13 mouse cellular contexts compared by ENCODE assay signal in the genomic region with DNA sequence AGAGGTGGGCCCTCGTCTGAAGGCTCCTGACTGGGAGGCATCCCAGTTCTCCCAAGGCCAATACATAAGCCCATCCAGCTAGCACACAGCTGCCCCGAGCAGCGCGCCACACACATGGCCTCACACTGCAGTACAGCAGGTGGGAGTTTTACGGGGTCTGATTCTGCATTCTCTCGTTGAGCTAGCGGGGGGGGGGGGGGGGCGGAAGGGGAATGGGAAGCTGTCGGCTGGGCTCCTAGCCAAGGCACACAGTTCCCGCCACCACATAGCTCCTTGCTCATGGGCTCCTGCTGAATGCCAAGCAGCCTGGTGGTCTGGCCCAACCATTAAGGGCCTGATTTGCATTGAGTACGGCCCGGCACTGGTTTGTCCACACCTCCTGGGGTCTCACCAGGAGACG.
DNase-seq lines count a peak whose midpoint lies in the region; ATAC-seq and TF ChIP-seq lines count a peak whose summit lies in the region.
"Had no signal": no experiment of that assay in that cellular context is flagged by ENCODE, and none has a peak within 500 bp of the region (broad histone marks: within the 10 kb centered on the region; RNA-seq: fewer than 3 reads in every experiment).

No protein-coding gene starts in this region.

- H3K4me2 ChIP-seq in lung, embryonic 14.5 days, result no peak overlapping the region
- no peak overlapping the region for H3K4me2 ChIP-seq in forebrain, embryonic 12.5 days
- no peak overlapping the region for H3K4me2 ChIP-seq in hindbrain, embryonic 14.5 days (replicated peaks)
- H3K4me2 ChIP-seq in midbrain, embryonic 12.5 days (replicated peaks), result no peak overlapping the region
- H3K4me2 ChIP-seq: liver, embryonic 12.5 days had no signal

- H3K27ac ChIP-seq in lung, embryonic 14.5 days (ENCODE audit: low read depth), result no peak overlapping the region
- peak overlapping the region; percentile 77 for H3K27ac ChIP-seq in forebrain, embryonic 12.5 days
- H3K27ac ChIP-seq in hindbrain, embryonic 14.5 days, result no peak overlapping the region
- H3K27ac ChIP-seq in midbrain, embryonic 12.5 days (replicated peaks), result peak overlapping the region; percentile 30
- no peak overlapping the region for H3K27ac ChIP-seq in heart, embryonic 10.5 days
- H3K27ac ChIP-seq: liver, embryonic 12.5 days had no signal

- no peaks in the 10 kb centered on the region for H3K36me3 ChIP-seq in lung, embryonic 14.5 days (ENCODE audit: insufficient read depth)
- H3K36me3 ChIP-seq in forebrain, embryonic 12.5 days (replicated peaks), result no peaks in the 10 kb centered on the region
- H3K36me3 ChIP-seq in hindbrain, embryonic 14.5 days (replicated peaks; ENCODE audit: control insufficient read depth, insufficient read depth), result no peaks in the 10 kb centered on the region
- no peaks in the 10 kb centered on the region for H3K36me3 ChIP-seq in midbrain, embryonic 12.5 days
- no peaks in the 10 kb centered on the region for H3K36me3 ChIP-seq in heart, embryonic 10.5 days
- H3K36me3 ChIP-seq: liver, embryonic 12.5 days had no signal

- DNase-seq in lung, embryonic 14.5 days, result peak; percentile 42
- no peak for DNase-seq in lung, postnatal 36 days
- no peak for DNase-seq in hindbrain, embryonic 14.5 days (ENCODE audit: low spot score)
- no peak for DNase-seq in heart, embryonic 10.5 days (ENCODE audit: low spot score)
- no peak for DNase-seq in embryo, embryonic 10 days (ENCODE audit: low spot score)
- DNase-seq: cerebellum, postnatal 14 days; gastrocnemius, postnatal 25 days; kidney, adult 2 months; spleen, adult 18-20 months had no signal

- no peaks in the 10 kb centered on the region for H3K9me3 ChIP-seq in lung, embryonic 14.5 days (ENCODE audit: low read depth, low read length)
- H3K9me3 ChIP-seq in forebrain, embryonic 12.5 days, result no peaks in the 10 kb centered on the region
- no peaks in the 10 kb centered on the region for H3K9me3 ChIP-seq in hindbrain, embryonic 14.5 days (ENCODE audit: control insufficient read depth, low read length)
- H3K9me3 ChIP-seq in midbrain, embryonic 12.5 days, result no peaks in the 10 kb centered on the region
- H3K9me3 ChIP-seq in heart, embryonic 10.5 days, result no peaks in the 10 kb centered on the region
- H3K9me3 ChIP-seq: liver, embryonic 12.5 days had no signal

- TF ChIP-seq CTCF in lung, embryonic 14.5 days (IDR thresholded peaks at IDR 0.05; ENCODE audit: low read depth), result no peak

- H3K9ac ChIP-seq in lung, embryonic 14.5 days, result no peak overlapping the region
- H3K9ac ChIP-seq in forebrain, embryonic 12.5 days, result no peak overlapping the region
- H3K9ac ChIP-seq in hindbrain, embryonic 14.5 days, result no peak overlapping the region
- no peak overlapping the region for H3K9ac ChIP-seq in midbrain, embryonic 12.5 days (replicated peaks)
- H3K9ac ChIP-seq: liver, embryonic 12.5 days had no signal

- WGBS in lung, embryonic 14.5 days, result 51% methylated on average over 11 of the region's 13 CpGs
- 32% methylated on average over 10 of the region's 13 CpGs for WGBS in forebrain, embryonic 12.5 days
- WGBS in hindbrain, embryonic 14.5 days, result 30% methylated on average over 12 of the region's 13 CpGs
- WGBS in midbrain, embryonic 12.5 days, result 39% methylated on average over 12 of the region's 13 CpGs
- 73% methylated on average over 12 of the region's 13 CpGs for WGBS in heart, embryonic 10.5 days

- no peak for ATAC-seq in lung, embryonic 14.5 days (ENCODE audit: insufficient read depth)
- ATAC-seq in forebrain, embryonic 12.5 days (ENCODE audit: low FRiP score), result peak; percentile 67; the same call in 1 of the 2 replicates
- ATAC-seq in hindbrain, embryonic 14.5 days (ENCODE audit: low FRiP score), result peak; percentile 44; the same call in 1 of the 2 replicates
- peak; percentile 52 for ATAC-seq in midbrain, embryonic 12.5 days (ENCODE audit: low FRiP score, low read depth)
- ATAC-seq in erythroblast, adult 5-6 weeks (replicated peaks; ENCODE audit: low FRiP score, poor library complexity, severe bottlenecking), result no peak
- ATAC-seq: liver, embryonic 12.5 days had no signal

- no peak overlapping the region for H3K4me3 ChIP-seq in lung, embryonic 14.5 days (ENCODE audit: low read depth, low read length)
- no peak overlapping the region for H3K4me3 ChIP-seq in forebrain, embryonic 12.5 days (replicated peaks)
- no peak overlapping the region for H3K4me3 ChIP-seq in hindbrain, embryonic 14.5 days (replicated peaks; ENCODE audit: low read length)
- no peak overlapping the region for H3K4me3 ChIP-seq in midbrain, embryonic 12.5 days
- no peak overlapping the region for H3K4me3 ChIP-seq in heart, embryonic 10.5 days
- H3K4me3 ChIP-seq: liver, embryonic 12.5 days had no signal

- H3K4me1 ChIP-seq in lung, embryonic 14.5 days (ENCODE audit: insufficient read depth), result no peaks in the 10 kb centered on the region
- H3K4me1 ChIP-seq in forebrain, embryonic 12.5 days, result peaks cover 64% of the 10 kb centered on the region
- peaks cover 23% of the 10 kb centered on the region; the same call in 1 of the 2 replicates for H3K4me1 ChIP-seq in hindbrain, embryonic 14.5 days (replicated peaks; ENCODE audit: control insufficient read depth, insufficient read depth, low read length)
- peaks cover 69% of the 10 kb centered on the region for H3K4me1 ChIP-seq in midbrain, embryonic 12.5 days
- peaks cover 21% of the 10 kb centered on the region for H3K4me1 ChIP-seq in heart, embryonic 10.5 days
- H3K4me1 ChIP-seq: liver, embryonic 12.5 days had no signal

- H3K27me3 ChIP-seq in lung, embryonic 14.5 days (ENCODE audit: insufficient read depth, low read length), result no peaks in the 10 kb centered on the region
- H3K27me3 ChIP-seq in forebrain, embryonic 12.5 days, result no peaks in the 10 kb centered on the region
- no peaks in the 10 kb centered on the region for H3K27me3 ChIP-seq in hindbrain, embryonic 14.5 days (ENCODE audit: control insufficient read depth, insufficient read depth, low read length)
- peaks cover 28% of the 10 kb centered on the region for H3K27me3 ChIP-seq in midbrain, embryonic 12.5 days
- H3K27me3 ChIP-seq in heart, embryonic 10.5 days (ENCODE audit: insufficient read depth, poor library complexity, severe bottlenecking), result peaks cover 32% of the 10 kb centered on the region; the same call in 1 of the 2 replicates

Comparison
In these comparisons a context has a peak if more than half of its experiments do, and no peak if none do; other contexts are left out.
1. ATAC-seq: peak in forebrain, embryonic 12.5 days (single experiment), hindbrain, embryonic 14.5 days (single experiment) and midbrain, embryonic 12.5 days (single experiment); none in lung, embryonic 14.5 days (single experiment) and erythroblast, adult 5-6 weeks (single experiment).
2. H3K27ac ChIP-seq: peak in forebrain, embryonic 12.5 days (single experiment) and midbrain, embryonic 12.5 days (single experiment); none in lung, embryonic 14.5 days (single experiment), hindbrain, embryonic 14.5 days (single experiment) and heart, embryonic 10.5 days (single experiment).